Mouse (Mus musculus) ES-CJ7 (cell line): ENCODE measurements at regions not wholly inside any gene's neighbourhood (a gene's known extent, or its start where the extent isn't known, plus 50 kb on each side); places are given as distances from the start of the nearest gene placed in this dataset.

ENCODE experiments used
- DNase-seq: peaks from one replicate; pipeline ENCODE4 v3.0.0; 2011; ENCODE audit warnings: low read depth, low spot score

GRCm38 (mm10) chr8:4411126-4411525 is 81.7 kb upstream of the Cers4 start:
- DNase-seq, result no peak

- DNase-seq, result no peak
These were observed 81.0 kb upstream of the Cers4 start for GRCm38 (mm10) chr8:4411836-4412235.

- DNase-seq, result peak; percentile 54
These were observed 79.6 kb upstream of the Cers4 start for GRCm38 (mm10) chr8:4413206-4413605.

- DNase-seq, result no peak
These were observed 79.1 kb upstream of the Cers4 start for GRCm38 (mm10) chr8:4413764-4414163.

DNA sequence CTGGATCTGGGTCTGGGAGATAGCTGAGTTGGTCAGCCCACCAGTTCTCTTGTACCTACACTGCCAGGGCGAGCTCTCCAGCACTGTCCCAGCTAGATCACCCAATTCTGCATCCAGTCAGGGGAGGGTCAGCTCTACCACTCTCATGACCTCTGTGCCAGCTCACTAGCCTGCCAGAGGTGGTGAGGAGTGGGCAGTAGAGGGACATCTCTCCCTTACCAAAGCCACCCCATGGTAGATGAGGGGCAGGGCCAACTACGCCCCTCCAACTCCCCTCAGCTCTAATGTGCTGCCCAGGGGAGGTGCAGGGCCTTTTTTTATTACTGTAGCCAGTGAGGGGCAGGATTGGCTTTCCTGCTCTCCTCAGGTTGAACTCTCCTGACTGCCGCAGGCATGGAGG is 75.7 kb upstream of the Cers4 start:
- DNase-seq, result no peak

DNA sequence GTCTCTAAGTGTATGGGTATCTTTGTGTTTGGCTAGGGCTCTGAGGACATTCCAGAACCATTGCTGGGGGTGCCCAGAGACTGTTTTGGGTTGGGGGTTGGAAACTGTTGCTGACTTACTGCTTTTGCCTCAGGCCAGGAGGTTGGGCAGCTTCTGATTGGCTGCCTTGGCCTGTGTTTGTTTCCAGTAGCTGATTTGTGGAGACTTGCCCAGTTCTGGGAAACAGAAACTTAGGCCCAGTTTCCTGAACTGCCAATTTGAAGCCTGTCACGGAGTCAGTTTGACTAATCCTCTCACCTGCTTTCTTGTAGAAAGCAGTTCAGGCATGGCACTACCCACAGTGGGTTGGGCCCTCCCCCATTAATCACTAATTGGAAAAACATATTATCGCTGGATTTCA is 59.7 kb upstream of the Cers4 start:
- no peak for DNase-seq

DNA sequence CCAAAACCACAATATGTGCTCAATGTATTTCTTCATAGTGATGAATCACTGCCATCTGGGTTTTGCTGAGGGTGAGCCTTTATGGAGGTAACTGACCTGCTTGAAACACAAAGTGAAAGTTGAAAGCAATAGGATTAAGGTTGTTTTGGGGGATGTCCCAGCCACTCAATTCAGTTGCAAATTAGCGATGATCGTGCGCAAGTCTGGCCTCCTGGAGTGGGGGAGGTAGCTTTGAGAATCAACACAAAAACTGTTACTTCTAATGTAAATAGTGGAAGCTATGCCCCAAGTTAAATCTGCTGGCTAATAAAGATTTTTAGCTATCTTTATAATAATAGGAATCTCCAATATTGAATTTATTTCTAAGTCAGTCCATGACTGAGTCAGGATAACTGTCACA is 56.3 kb upstream of the Cers4 start:
- no peak for DNase-seq
